Mouse (Mus musculus) E14TG2a.4 (cell line): ENCODE data around the gene Cebpzos.

Experiments used
- H3K27me3 ChIP-seq: 2 replicates; pipeline ENCODE4 v1.6.1; 2014; ENCODE audit warnings: low read length, control low read depth; ENCODE audit not compliant: insufficient read depth
- H3K36me3 ChIP-seq: 2 replicates; pipeline ENCODE4 v1.6.1; 2014; ENCODE audit warnings: low read length, control low read depth; ENCODE audit not compliant: insufficient read depth
- H3K4me1 ChIP-seq: replicated peaks from 2 replicates; pipeline ENCODE4 v1.6.1; 2014; ENCODE audit warnings: low read depth, low read length, control low read depth
- H3K4me3 ChIP-seq: replicated peaks from 2 replicates; pipeline ENCODE4 v1.5.1; 2014; ENCODE audit warnings: mild to moderate bottlenecking, low read length
- H3K9me3 ChIP-seq: 2 replicates; pipeline ENCODE4 v1.6.1; 2014; ENCODE audit warnings: low read length, control low read depth
- CTCF ChIP-seq: conservative IDR thresholded peaks from 2 replicates; pipeline ENCODE4 v1.5.1; 2014; ENCODE audit warnings: low read length
- NANOG ChIP-seq: IDR thresholded peaks from 2 replicates; pipeline ENCODE4 v1.6.1; 2014; ENCODE audit warnings: borderline replicate concordance, low read length, mixed read lengths
- POU5F1 ChIP-seq: IDR thresholded peaks from 2 replicates; pipeline ENCODE4 v1.6.1; 2014; ENCODE audit warnings: low read length, borderline replicate concordance

The Cebpzos gene

DNA sequence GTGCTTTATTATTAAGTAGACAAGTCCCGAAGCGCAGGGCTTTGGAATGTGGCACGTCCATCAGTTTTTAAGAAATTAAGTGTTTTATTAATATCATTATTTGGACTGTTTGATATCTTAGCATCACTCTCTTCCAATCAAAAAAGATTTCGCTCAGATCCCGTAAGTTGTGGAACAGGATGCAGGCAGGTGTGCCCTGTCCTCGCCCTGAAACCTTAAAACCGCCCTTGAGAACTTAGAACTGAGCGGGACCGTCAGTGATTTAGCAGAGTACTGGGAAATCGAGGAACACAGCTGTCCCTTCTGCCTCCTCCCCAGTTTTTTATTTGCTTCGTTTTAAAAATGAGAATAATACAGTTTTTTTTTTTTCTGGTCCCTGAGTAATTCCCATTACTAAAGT lies 599 bp downstream of the Cebpzos start:
- Histone ChIP-seq H3K9me3 (no peaks in the 10 kb centered on the region), H3K4me3 (peak overlapping the region; percentile 86), H3K36me3 (peaks cover 44% of the 10 kb centered on the region), H3K4me1 (peaks cover 48% of the 10 kb centered on the region), H3K27me3 (no peaks in the 10 kb centered on the region)
- no peak for TF ChIP-seq CTCF
- TF ChIP-seq NANOG, result no peak
- no peak for TF ChIP-seq POU5F1

DNA sequence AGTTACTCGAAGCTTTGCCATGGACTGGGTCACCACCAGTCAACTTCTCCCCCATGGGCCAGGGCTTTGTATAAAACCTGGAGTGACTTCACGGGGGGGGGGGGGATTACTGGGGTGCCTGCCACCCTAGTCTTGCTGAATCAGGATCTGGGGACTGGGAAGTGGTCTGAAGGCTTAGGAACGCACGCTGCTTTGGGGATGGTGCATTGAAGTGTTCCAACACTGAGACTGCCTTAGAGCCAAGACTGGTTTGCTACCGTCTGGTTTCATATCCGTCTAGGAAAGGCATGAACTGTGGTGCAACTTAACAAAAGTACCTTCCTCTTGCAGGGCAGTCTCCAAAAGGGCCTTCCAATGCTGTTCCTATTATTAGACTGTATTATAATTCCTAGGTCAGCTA lies 1.4 kb downstream of the Cebpzos start:
- TF ChIP-seq NANOG, result no peak
- TF ChIP-seq CTCF, result no peak
- no peak for TF ChIP-seq POU5F1

DNA sequence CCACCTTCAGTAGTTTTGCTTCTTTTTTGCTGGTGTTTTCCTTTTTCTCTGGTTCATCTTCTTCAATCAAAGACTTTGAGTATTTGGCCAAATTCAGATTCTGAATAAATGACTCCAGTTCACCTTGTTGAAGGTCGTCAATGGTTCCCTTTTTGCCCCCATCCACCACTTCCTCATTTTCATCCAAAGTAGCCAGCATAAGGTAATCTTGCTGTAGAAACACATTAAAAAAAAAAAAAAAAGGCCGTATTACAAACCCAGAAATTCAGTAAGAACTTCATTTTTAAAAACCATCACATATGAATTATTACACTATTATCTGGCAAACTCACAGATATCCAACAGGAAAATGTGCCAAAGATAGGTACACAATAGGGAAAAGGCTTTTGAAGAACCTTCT lies 19.6 kb downstream of the Cebpzos start:
- H3K4me1 ChIP-seq, result peaks cover 54% of the 10 kb centered on the region
- H3K4me3 ChIP-seq, result peak overlapping the region; percentile 100
- H3K36me3 ChIP-seq, result peaks cover 50% of the 10 kb centered on the region
- no peaks in the 10 kb centered on the region for H3K27me3 ChIP-seq
- TF ChIP-seq POU5F1, result no peak
- H3K9me3 ChIP-seq, result no peaks in the 10 kb centered on the region

More for the DNA sequence above, 1.4 kb downstream of the Cebpzos start:
- H3K9me3 ChIP-seq, result no peaks in the 10 kb centered on the region
- H3K27me3 ChIP-seq, result no peaks in the 10 kb centered on the region
- H3K36me3 ChIP-seq, result peaks cover 52% of the 10 kb centered on the region
- H3K4me3 ChIP-seq, result peak overlapping the region; percentile 86
- peaks cover 43% of the 10 kb centered on the region for H3K4me1 ChIP-seq

GRCm38 (mm10) chr17:78936466-78937228 lies 20.3 kb downstream of the Cebpzos start, which contains the start of the genes Cebpz and Ndufaf7:
TSS of gene Cebpz (minus strand) at chr17:78937066.
TSS of gene Ndufaf7 (plus strand) at chr17:78937136.
- Histone ChIP-seq H3K27me3 (no peaks in the 10 kb centered on the region), H3K4me1 (peaks cover 54% of the 10 kb centered on the region), H3K9me3 (no peaks in the 10 kb centered on the region), H3K4me3 (peak within 1 kb of the TSS; percentile 100), H3K36me3 (peaks cover 45% of the 10 kb centered on the region)
- TF ChIP-seq POU5F1 (no peak), CTCF (no peak), NANOG (no peak)

DNA sequence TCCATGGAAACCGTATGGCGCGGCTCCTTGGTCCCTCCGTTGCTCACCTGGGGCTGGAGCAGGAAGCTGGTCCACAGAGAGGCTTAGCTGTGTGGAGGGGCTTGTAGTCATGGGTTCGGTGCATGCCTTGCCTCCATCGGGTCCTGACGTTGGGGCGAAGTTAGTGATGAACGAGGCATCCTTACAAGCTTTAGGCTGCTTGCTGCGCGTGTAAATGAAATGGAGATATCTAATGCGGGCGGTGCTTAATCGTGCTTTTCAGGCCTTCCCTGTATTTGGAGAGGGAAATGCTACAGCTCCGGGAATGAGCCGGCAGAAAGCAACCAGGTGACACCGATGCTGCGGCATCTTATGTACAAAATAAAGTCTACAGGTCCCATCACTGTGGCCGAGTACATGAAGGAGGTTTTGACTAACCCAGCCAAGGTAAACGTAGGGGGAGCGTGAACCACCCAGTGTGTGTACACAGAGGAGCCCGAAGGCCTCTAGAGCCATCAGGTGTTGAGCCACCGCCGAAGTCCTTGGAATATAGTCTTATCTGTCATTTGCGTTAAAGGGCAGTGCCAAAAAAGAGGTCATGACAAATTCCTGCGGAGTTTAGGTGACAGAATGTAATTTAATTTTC lies 21.0 kb downstream of the Cebpzos start:
- Histone ChIP-seq H3K4me3 (peak overlapping the region; percentile 100), H3K9me3 (no peaks in the 10 kb centered on the region), H3K4me1 (peaks cover 53% of the 10 kb centered on the region), H3K36me3 (peaks cover 43% of the 10 kb centered on the region), H3K27me3 (no peaks in the 10 kb centered on the region)
- no peak for TF ChIP-seq CTCF
- TF ChIP-seq NANOG, result no peak
- TF ChIP-seq POU5F1, result no peak

DNA sequence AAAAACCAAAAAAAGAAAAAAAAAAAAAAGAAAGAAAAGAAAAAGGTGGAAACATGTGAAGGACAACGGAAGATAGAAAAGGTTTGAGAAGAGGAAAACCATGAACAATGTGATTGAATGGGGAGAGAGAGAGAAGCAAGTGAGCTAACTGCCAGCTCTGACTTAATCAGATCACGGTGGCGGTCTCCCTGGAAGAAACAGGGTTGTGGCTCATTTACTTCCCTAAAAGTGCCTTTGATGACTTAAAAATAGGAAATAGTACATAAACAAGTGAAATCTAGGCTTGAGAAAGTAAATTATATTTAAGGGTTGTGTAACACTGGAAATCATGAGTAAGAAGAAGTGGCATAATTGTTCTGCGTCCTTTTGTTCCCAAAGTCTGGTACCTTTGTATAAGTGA lies 22.6 kb downstream of the Cebpzos start:
- H3K4me3 ChIP-seq, result no peak overlapping the region
- no peaks in the 10 kb centered on the region for H3K27me3 ChIP-seq
- H3K4me1 ChIP-seq, result peaks cover 41% of the 10 kb centered on the region
- H3K36me3 ChIP-seq, result peaks cover 35% of the 10 kb centered on the region
- H3K9me3 ChIP-seq, result no peaks in the 10 kb centered on the region
- TF ChIP-seq CTCF (no peak), NANOG (no peak), POU5F1 (no peak)

GRCm38 (mm10) chr17:78942579-78942978 lies 26.3 kb downstream of the Cebpzos start:
- Histone ChIP-seq H3K36me3 (peaks cover 28% of the 10 kb centered on the region), H3K27me3 (no peaks in the 10 kb centered on the region), H3K9me3 (no peaks in the 10 kb centered on the region), H3K4me3 (no peak overlapping the region), H3K4me1 (peaks cover 13% of the 10 kb centered on the region)
- TF ChIP-seq POU5F1 (no peak), CTCF (no peak), NANOG (no peak)

GRCm38 (mm10) chr17:78951225-78951624 lies 34.9 kb downstream of the Cebpzos start:
- no peak for TF ChIP-seq POU5F1
- TF ChIP-seq CTCF, result no peak
- no peak for TF ChIP-seq NANOG
- no peaks in the 10 kb centered on the region for H3K9me3 ChIP-seq
- no peak overlapping the region for H3K4me3 ChIP-seq

DNA sequence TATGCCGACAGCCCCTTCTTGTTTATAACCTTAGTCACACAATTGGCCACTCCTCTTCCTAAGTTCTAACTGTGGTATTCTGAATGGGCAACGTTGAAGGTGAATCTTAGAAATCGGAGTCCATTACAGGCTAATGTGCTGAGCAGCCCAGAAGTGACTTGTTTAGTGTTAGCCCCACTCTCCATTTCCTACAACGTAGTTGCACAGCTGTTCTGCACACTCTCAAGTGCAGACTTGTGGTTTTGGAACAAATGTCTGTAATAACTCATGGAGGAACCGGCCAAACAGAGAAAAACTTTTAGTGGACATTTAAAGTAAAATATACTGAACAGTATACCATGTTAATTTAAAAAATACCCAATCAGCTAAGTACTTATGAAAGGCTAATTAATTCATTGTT lies 35.8 kb downstream of the Cebpzos start:
- Histone ChIP-seq H3K27me3 (no peaks in the 10 kb centered on the region), H3K4me1 (no peaks in the 10 kb centered on the region)
- TF ChIP-seq NANOG (no peak), CTCF (no peak), POU5F1 (no peak)

More at GRCm38 (mm10) chr17:78951225-78951624, 34.9 kb downstream of the Cebpzos start:
- H3K36me3 ChIP-seq, result peaks cover 65% of the 10 kb centered on the region
- no peaks in the 10 kb centered on the region for H3K4me1 ChIP-seq
- H3K27me3 ChIP-seq, result no peaks in the 10 kb centered on the region

More for the DNA sequence above, 35.8 kb downstream of the Cebpzos start:
- no peak overlapping the region for H3K4me3 ChIP-seq
- no peaks in the 10 kb centered on the region for H3K9me3 ChIP-seq
- peaks cover 60% of the 10 kb centered on the region for H3K36me3 ChIP-seq
